Mouse (Mus musculus): ENCODE measurements around the gene Tulp2. TPM values are rescaled to one million over a fixed set of nuclear protein-coding genes. Genes with fewer than 3 reads are reported as not detected.

Tulp2 gene
- polyA plus RNA-seq (2014; fragmentation: Nextera tagmentation; extraction: Ambion mirVana), result 0.15 TPM in 1 of 2 replicates, not detected in the other

DNA sequence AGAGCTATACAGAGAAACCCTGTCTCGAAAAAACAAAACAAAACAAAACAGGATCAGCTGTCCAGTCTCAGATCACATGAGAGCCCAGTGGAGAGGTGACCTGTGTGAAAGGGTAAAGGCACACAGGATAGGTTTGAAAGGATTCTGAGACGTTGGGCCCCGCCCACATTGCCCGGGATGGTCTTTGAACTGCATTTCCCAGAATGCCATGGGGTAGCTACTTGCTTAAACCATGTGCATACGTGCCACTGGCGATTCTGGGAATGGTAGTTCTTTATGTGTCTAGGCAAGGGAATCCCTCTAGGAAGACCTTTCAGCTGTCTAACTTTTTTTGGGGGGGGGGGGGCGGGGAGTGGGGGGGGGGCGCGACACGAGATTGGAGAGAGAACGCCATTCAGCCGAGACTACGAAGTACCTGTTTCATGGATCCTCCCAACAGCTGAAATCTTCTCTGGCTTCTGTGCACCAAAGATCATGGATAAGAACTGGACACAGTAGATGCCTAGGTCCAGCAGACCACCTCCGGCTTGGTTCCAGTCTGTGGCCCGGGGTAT is at the start of gene Tulp2:
TSS of gene Tulp2 (plus strand) at position 504 of the 554 bp plus-strand sequence.
- WGBS, result 57% methylated on average over 15 of the region's 15 CpGs
- DNase-seq (ENCODE audit: low spot score, missing footprints) (peak; percentile 90), ATAC-seq (ENCODE audit: low FRiP score) (peak; percentile 77)
- no peak within 1 kb of the TSS for H3K4me2 ChIP-seq
- no peaks in the 10 kb centered on the region for H3K36me3 ChIP-seq (ENCODE audit: control insufficient read depth, insufficient read depth, low read length)
- no peak within 1 kb of the TSS for H3K9ac ChIP-seq (ENCODE audit: low read length)
- H3K9me3 ChIP-seq (ENCODE audit: control insufficient read depth, low read length), result no peaks in the 10 kb centered on the region
- no peaks in the 10 kb centered on the region for H3K4me1 ChIP-seq (ENCODE audit: control insufficient read depth, insufficient read depth, low read length)
- no peak within 1 kb of the TSS for H3K4me3 ChIP-seq (ENCODE audit: low read depth, low read length)
- H3K27ac ChIP-seq (ENCODE audit: low read depth, low read length), result no peak within 1 kb of the TSS
- H3K27me3 ChIP-seq (ENCODE audit: control insufficient read depth, insufficient read depth, low read length), result no peaks in the 10 kb centered on the region

DNA sequence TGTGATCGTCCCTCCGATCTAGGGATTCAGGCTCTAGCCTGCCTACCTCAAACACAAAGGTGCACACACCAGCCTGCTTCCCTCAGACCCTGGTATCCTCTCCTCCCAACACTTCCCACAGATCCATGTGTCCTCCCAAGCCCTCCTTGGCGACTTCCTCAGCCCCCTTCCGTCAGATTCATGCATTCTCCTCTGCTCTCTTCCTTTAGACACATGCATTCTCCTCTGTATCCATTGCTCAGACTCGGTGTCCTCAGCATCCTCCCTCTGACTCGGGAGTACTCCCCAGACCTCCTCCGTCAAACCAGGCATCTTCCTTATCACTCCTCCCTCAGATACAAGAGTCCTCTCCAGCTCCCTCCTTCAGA is 47.9 kb upstream of the Tulp2 start:
- no peak overlapping the region for H3K27ac ChIP-seq (ENCODE audit: low read depth, low read length)
- no peak for DNase-seq (ENCODE audit: low spot score, missing footprints)
- H3K4me2 ChIP-seq, result peak overlapping the region; percentile 91
- H3K4me3 ChIP-seq (ENCODE audit: low read depth, low read length), result peak overlapping the region; percentile 59
- no peaks in the 10 kb centered on the region for H3K9me3 ChIP-seq (ENCODE audit: control insufficient read depth, low read length)
- H3K4me1 ChIP-seq (ENCODE audit: control insufficient read depth, insufficient read depth, low read length), result peaks cover 31% of the 10 kb centered on the region
- H3K36me3 ChIP-seq (ENCODE audit: control insufficient read depth, insufficient read depth, low read length), result peaks cover 4% of the 10 kb centered on the region; the same call in 1 of the 2 replicates
- no peaks in the 10 kb centered on the region for H3K27me3 ChIP-seq (ENCODE audit: control insufficient read depth, insufficient read depth, low read length)
- no peak for ATAC-seq (ENCODE audit: low FRiP score)
- 2% methylated on average over 7 of the region's 7 CpGs for WGBS
- peak overlapping the region; percentile 74 for H3K9ac ChIP-seq (ENCODE audit: low read length)

DNA sequence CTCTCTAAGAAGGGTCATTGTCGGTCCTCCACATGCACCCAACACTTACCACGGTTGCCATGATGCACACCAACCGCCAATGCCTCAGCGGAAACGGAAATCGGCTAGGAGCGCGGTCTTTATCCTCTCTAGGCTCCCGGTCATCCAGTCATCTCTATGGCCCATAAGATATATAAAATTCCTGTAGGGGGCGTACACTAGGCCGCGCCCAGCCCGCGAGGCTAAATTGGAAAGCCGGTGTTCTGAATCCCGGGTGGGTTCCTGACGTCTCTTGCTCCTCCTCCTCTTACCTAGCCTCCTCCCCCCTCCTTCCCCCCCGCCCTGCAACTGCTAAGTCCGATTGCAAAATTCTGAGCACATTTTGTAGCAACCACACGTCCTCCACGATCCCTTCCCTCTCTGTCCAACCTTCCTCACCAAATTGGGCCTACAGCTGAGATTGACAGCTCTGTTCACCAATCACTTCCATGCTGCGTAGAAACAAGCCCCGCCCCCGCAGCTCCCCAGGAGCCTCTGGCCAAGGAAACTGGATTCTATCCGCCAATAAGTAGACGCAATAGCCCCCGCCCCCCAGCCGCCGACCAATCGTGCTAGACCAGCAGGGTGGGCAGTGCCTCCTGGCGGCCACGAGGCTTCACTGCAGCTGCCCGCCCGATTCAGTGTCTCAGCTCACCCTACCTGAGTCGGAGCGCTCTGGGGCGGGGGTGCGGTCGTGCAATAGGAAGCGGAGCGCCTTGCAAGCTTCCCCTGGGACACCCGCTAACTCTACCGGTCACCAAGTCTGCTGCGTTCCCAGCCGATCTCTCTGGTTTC is 47.3 kb upstream of the Tulp2 start, which contains the start of gene Gys1:
TSS of gene Gys1 (plus strand) at position 642 of the 813 bp plus-strand sequence.
- Histone ChIP-seq H3K27ac (ENCODE audit: low read depth, low read length) (peak within 1 kb of the TSS; percentile 41), H3K4me2 (peak within 1 kb of the TSS; percentile 91), H3K9ac (ENCODE audit: low read length) (peak within 1 kb of the TSS; percentile 80), H3K4me1 (ENCODE audit: control insufficient read depth, insufficient read depth, low read length) (peaks cover 31% of the 10 kb centered on the region), H3K27me3 (ENCODE audit: control insufficient read depth, insufficient read depth, low read length) (no peaks in the 10 kb centered on the region), H3K4me3 (ENCODE audit: low read depth, low read length) (peak within 1 kb of the TSS; percentile 59), H3K36me3 (ENCODE audit: control insufficient read depth, insufficient read depth, low read length) (peaks cover under 1% of the 10 kb centered on the region; the same call in 1 of the 2 replicates), H3K9me3 (ENCODE audit: control insufficient read depth, low read length) (no peaks in the 10 kb centered on the region)
- under 1% methylated on average over 45 of the region's 45 CpGs for WGBS
- peak; percentile 100 for DNase-seq (ENCODE audit: low spot score, missing footprints)
- ATAC-seq (ENCODE audit: low FRiP score), result peak; percentile 97

DNA sequence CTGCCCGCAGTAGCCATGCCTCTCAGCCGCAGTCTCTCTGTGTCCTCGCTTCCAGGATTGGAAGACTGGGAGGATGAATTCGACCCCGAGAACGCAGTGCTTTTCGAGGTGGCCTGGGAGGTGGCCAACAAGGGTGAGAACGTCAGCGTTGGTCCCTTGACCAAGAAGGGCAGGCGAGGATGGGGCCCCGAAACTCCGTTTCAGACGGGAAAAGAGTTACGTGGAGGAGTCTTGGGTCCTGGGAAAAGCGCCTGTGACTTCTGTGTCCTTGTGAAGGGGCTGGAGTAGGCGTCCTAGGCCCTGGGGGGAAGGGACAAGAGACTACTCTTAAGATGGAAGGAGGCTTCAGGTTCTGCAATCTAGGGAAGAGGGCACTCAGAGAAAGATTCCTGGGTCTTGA is 46.6 kb upstream of the Tulp2 start:
- H3K27me3 ChIP-seq (ENCODE audit: control insufficient read depth, insufficient read depth, low read length), result no peaks in the 10 kb centered on the region
- 5% methylated on average over 16 of the region's 16 CpGs for WGBS
- no peak overlapping the region for H3K27ac ChIP-seq (ENCODE audit: low read depth, low read length)
- DNase-seq (ENCODE audit: low spot score, missing footprints), result no peak
- peak overlapping the region; percentile 59 for H3K4me3 ChIP-seq (ENCODE audit: low read depth, low read length)
- no peaks in the 10 kb centered on the region for H3K9me3 ChIP-seq (ENCODE audit: control insufficient read depth, low read length)
- H3K4me2 ChIP-seq, result peak overlapping the region; percentile 91
- no peaks in the 10 kb centered on the region for H3K36me3 ChIP-seq (ENCODE audit: control insufficient read depth, insufficient read depth, low read length)
- peaks cover 31% of the 10 kb centered on the region for H3K4me1 ChIP-seq (ENCODE audit: control insufficient read depth, insufficient read depth, low read length)
- ATAC-seq (ENCODE audit: low FRiP score), result peak; percentile 39; the same call in 1 of the 2 replicates
- H3K9ac ChIP-seq (ENCODE audit: low read length), result peak overlapping the region; percentile 80

DNA sequence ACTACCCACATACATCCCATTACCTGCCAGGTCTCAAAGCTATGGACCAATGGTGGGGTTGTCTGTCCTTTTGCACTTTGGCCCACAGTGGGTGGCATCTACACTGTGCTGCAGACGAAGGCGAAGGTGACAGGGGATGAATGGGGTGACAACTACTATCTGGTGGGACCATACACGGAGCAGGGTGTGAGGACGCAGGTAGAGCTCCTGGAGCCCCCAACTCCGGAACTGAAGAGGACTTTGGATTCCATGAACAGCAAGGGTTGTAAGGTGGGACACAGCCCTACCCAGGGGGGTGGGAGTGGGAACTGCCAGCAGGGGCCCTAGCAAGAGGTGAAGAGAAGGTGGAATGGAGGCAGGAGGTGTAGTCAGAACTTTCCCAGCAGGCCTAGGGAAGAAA is 45.2 kb upstream of the Tulp2 start:
- no peaks in the 10 kb centered on the region for H3K36me3 ChIP-seq (ENCODE audit: control insufficient read depth, insufficient read depth, low read length)
- H3K9ac ChIP-seq (ENCODE audit: low read length), result peak overlapping the region; percentile 16; the same call in 1 of the 2 replicates
- peaks cover 31% of the 10 kb centered on the region for H3K4me1 ChIP-seq (ENCODE audit: control insufficient read depth, insufficient read depth, low read length)
- H3K27me3 ChIP-seq (ENCODE audit: control insufficient read depth, insufficient read depth, low read length), result no peaks in the 10 kb centered on the region
- H3K4me3 ChIP-seq (ENCODE audit: low read depth, low read length), result no peak overlapping the region
- no peaks in the 10 kb centered on the region for H3K9me3 ChIP-seq (ENCODE audit: control insufficient read depth, low read length)
- no peak overlapping the region for H3K27ac ChIP-seq (ENCODE audit: low read depth, low read length)
- DNase-seq (ENCODE audit: low spot score, missing footprints), result peak; percentile 47
- WGBS, result 88% methylated on average over 5 of the region's 5 CpGs
- H3K4me2 ChIP-seq, result no peak overlapping the region
- ATAC-seq (ENCODE audit: low FRiP score), result no peak

DNA sequence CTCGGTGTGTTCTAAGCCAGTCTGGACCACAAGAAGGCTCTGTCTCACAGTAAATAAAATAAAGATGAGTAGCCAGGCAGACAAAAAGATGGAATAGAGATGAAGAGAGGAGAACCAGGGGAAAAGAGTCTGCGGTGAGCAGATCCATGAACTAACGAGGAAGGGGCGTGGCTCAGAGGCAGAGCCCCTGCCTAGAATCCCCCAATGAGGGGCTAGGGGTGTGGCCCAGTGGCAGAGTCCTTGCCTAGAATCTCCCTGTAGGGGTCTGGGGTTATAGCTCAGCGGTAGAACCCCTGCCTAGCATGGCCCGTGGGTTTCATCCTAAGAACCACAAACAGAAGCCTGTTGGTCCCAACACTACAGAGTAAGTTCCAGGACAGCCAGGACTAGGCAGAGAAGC is 44.6 kb upstream of the Tulp2 start:
- Histone ChIP-seq H3K9me3 (ENCODE audit: control insufficient read depth, low read length) (no peaks in the 10 kb centered on the region), H3K4me3 (ENCODE audit: low read depth, low read length) (no peak overlapping the region), H3K4me1 (ENCODE audit: control insufficient read depth, insufficient read depth, low read length) (peaks cover 31% of the 10 kb centered on the region), H3K4me2 (no peak overlapping the region), H3K9ac (ENCODE audit: low read length) (no peak overlapping the region), H3K27ac (ENCODE audit: low read depth, low read length) (no peak overlapping the region), H3K36me3 (ENCODE audit: control insufficient read depth, insufficient read depth, low read length) (no peaks in the 10 kb centered on the region), H3K27me3 (ENCODE audit: control insufficient read depth, insufficient read depth, low read length) (no peaks in the 10 kb centered on the region)
- ATAC-seq (ENCODE audit: low FRiP score) (no peak), DNase-seq (ENCODE audit: low spot score, missing footprints) (peak; percentile 61)
- 31% methylated on average over 6 of the region's 6 CpGs for WGBS

DNA sequence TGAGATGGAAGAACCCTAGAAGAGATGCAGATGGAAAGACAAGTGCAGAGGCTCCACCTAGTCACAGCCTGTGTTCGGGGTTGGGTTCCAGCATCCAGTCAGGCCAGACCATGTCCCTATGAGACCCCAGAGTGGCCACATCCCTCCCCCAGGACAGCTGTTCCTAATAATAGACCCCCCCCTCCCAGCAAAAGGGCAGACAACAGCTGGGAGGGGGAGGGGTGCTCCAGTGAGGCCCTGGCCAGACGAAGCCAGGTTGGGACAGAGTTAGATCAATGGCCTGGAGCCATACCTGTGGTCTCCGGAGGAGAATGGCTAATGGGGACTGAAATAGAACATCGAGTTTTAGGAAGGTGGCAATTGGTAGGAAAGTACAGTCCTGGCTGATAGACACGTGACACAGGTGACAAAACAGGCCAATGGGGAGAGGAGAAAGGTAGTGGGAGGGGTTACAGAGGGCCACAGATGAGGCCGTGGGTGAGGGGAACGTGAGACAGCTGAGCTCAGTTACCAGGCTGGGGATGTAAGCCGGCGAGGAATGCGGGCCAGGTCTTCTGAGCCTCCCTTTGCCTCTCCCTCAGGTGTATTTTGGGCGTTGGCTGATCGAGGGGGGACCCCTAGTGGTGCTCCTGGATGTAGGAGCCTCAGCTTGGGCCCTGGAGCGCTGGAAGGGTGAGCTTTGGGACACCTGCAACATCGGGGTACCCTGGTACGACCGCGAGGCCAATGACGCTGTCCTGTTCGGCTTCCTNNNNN is 44.0 kb upstream of the Tulp2 start, which contains the start of gene Ruvbl2:
TSS of gene Ruvbl2 (minus strand) at position 576 of the 756 bp plus-strand sequence.
- Histone ChIP-seq H3K27ac (ENCODE audit: low read depth, low read length) (no peak within 1 kb of the TSS), H3K4me1 (ENCODE audit: control insufficient read depth, insufficient read depth, low read length) (peaks cover 31% of the 10 kb centered on the region), H3K9ac (ENCODE audit: low read length) (no peak within 1 kb of the TSS), H3K27me3 (ENCODE audit: control insufficient read depth, insufficient read depth, low read length) (no peaks in the 10 kb centered on the region), H3K36me3 (ENCODE audit: control insufficient read depth, insufficient read depth, low read length) (no peaks in the 10 kb centered on the region), H3K9me3 (ENCODE audit: control insufficient read depth, low read length) (no peaks in the 10 kb centered on the region), H3K4me3 (ENCODE audit: low read depth, low read length) (no peak within 1 kb of the TSS), H3K4me2 (no peak within 1 kb of the TSS)
- WGBS, result 21% methylated on average over 19 of the region's 19 CpGs
- ATAC-seq (ENCODE audit: low FRiP score) (no peak), DNase-seq (ENCODE audit: low spot score, missing footprints) (peak; percentile 85)

DNA sequence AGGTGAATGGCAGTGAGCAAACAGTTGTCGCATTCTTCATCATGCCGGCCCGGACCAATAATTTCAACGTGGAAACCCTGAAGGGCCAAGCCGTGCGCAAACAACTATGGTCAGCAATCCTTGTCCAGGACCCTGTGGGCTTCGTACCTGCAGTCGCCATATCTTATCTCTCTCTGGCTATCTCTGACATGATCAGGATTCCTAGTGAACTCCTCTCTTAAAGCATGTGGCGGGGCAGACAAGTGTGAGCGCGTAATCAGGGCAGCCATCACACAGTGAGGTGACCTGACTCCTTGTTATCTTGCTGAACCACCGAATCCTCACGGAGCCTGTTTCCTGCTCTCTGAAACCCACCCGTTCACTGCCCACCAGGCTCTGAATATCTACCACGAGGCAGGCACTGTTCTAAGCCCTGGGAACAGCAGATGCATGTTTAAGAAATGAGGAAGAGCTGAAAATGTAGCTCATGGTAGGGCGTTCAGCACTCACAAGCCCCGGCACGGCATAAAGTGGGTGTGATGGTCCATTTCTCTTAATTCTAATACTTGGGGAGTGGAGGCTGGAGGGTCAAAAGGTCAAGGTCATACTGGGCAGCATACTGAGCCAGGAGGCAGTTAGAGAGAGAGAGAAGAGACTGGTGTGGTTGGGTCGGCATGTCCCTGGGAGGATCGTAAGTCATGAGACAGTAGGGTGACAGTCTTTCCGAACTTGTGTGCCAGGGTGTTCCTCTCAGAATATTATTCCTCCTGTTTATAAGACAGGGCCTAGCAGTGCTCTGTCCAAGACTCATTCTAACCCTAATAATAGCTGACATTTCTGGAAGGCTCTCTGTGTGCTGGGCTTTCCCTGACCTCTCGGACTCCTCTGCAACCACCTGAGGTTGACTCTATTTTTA is 37.9 kb upstream of the Tulp2 start:
- ATAC-seq (ENCODE audit: low FRiP score) (no peak), DNase-seq (ENCODE audit: low spot score, missing footprints) (peak; percentile 41)
- peaks cover 10% of the 10 kb centered on the region; the same call in 1 of the 2 replicates for H3K36me3 ChIP-seq (ENCODE audit: control insufficient read depth, insufficient read depth, low read length)
- WGBS, result 92% methylated on average over 22 of the region's 22 CpGs
- H3K4me3 ChIP-seq (ENCODE audit: low read depth, low read length), result no peak overlapping the region
- H3K27ac ChIP-seq (ENCODE audit: low read depth, low read length), result no peak overlapping the region
- H3K9me3 ChIP-seq (ENCODE audit: control insufficient read depth, low read length), result no peaks in the 10 kb centered on the region
- H3K27me3 ChIP-seq (ENCODE audit: control insufficient read depth, insufficient read depth, low read length), result no peaks in the 10 kb centered on the region
- no peaks in the 10 kb centered on the region for H3K4me1 ChIP-seq (ENCODE audit: control insufficient read depth, insufficient read depth, low read length)
- no peak overlapping the region for H3K9ac ChIP-seq (ENCODE audit: low read length)
- no peak overlapping the region for H3K4me2 ChIP-seq
